Mouse (Mus musculus) MEL-GATA-1-ER (cell line): Measurements from ENCODE around the gene Rtn4rl1.

Experiments
- DNase-seq: peaks from one replicate; pipeline ENCODE4 v3.0.0-alpha.2; 2012; ENCODE audit warnings: low read depth; ENCODE audit errors: extremely low read depth

Rtn4rl1 gene

GRCm38 (mm10) chr11:75249588-75249987 lies 56.0 kb downstream of the Rtn4rl1 start:
- DNase-seq: no peak

- DNase-seq: no peak
Observed at GRCm38 (mm10) chr11:75251006-75251512, 57.5 kb downstream of the Rtn4rl1 start.

DNA sequence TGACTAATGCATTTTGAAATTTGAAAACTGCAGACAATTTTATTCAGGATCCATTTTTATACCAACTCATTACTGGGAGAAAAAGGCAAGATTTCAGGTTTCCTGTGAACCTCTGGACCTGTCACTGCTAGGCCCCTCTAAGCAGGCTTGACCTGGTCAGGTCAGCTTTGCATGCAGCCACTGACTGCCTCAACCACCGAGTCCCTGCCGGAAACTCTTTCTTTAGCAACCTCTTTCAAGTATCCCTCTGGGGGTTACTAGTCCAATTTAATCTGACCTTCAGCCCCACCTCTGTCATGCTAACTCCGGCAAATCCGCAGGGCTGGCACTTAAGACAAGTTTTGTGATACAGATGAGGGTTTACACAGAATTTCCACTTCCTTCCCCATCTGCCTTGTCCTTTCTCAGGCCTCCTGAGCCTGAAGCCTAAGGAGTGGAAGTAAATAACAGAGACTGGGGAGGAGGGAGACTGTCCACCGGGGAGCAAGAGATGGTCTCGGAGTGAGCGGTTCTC lies 58.0 kb downstream of the Rtn4rl1 start:
- no peak for DNase-seq

DNA sequence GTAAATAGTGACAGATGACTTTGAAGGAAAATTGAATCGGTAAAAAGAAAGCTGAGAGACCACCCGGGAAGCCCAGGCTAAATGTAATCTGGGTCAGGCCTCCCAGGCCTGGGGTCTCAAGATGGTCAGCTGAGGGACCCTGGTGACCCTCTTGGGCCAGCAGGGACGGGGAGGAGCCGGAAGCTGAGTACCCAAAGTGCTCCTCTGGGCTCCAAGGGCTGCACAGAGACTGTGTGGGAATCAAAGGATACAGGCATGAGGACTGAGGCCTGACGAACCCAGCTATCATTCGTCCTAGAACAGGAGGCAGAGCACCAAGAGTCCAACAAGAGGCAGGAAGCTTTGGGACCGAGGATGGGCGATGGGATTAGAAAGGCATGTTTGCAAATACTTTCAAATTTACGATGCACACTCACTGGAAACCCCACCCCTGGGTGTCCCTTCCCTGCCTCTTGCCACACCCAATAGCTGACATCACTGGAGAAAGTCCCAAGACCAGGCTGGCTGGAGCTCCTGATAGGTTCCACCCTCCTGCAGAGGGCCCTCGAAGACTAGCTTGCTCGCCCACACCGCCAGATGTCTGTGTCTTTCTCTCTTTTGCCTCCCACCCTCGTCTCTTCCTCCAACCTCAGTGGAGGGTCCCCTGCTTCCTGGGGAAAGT lies 60.8 kb downstream of the Rtn4rl1 start:
- peak; percentile 67 for DNase-seq

- no peak for DNase-seq
Observed at GRCm38 (mm10) chr11:75255330-75255729, 61.7 kb downstream of the Rtn4rl1 start.

DNA sequence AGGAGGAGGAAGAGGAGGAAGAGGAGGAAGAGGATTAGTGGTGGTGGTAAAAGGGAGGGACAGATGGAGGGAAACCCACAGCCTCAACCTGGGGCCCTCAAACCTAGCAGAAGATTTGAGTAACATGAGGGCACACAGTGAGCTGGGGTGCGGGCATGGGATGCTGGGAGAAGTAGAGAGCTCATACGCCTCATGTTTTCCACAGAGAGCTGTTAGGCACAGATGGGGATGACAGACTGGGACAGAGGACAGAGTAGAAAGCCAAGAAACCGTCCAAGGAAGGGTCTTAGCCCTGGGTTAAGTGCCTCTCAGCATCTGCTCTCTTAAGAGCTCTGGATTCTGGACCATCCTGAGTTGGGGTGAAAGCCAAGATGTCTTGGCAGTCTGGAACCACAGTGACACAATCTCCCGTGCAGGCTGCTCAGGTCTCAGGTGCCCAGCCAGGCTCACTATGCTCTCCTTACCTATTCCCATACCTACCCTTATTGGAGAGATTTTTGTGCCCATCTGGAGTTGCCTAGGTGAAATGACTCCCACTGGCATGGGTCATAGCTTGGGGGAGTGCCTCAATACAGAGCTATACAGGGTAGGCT lies 63.6 kb downstream of the Rtn4rl1 start:
- DNase-seq: no peak

GRCm38 (mm10) chr11:75259416-75259815 lies 65.8 kb downstream of the Rtn4rl1 start:
- DNase-seq: no peak

GRCm38 (mm10) chr11:75259996-75260561 lies 66.5 kb downstream of the Rtn4rl1 start:
- DNase-seq: no peak

DNA sequence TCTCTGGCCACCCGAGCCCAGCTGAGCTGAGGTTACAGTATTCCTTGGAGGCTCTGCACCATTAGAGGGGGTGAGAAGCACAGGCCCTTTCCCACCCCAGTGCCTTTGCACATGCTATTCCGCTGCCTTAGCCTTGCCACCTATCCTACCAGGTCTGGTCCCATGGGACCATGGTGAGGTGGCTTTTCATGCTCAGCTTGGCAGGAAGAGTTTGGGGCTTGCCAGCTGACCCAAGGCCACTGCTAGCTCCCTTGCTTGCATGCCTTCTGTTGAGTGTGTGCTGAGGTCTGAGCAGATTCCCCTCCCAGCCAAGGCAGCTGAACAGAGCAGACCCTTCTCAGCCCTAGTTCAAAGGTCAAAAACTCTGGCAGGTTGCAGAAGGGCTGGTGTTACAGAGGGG lies 67.4 kb downstream of the Rtn4rl1 start:
- no peak for DNase-seq

DNA sequence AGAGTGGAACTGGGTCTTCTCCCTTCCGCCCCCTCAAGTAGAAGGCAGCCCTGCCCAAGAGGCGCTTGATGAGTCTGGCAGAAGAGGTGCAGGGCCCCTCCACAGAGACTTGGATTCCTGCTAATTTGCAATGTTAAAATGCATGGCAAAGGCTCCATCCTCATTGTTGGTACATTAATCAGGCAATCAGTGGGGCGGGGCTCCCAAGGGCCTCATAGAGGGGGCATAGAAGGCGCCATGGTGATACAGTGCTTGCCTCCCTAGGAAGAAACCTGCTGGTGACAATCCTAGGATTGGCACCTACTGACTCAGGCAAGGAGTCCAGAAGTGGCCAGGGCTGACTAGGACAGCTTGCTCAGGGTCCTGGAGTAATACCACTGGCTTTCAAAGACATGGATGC lies 68.1 kb downstream of the Rtn4rl1 start:
- no peak for DNase-seq

DNA sequence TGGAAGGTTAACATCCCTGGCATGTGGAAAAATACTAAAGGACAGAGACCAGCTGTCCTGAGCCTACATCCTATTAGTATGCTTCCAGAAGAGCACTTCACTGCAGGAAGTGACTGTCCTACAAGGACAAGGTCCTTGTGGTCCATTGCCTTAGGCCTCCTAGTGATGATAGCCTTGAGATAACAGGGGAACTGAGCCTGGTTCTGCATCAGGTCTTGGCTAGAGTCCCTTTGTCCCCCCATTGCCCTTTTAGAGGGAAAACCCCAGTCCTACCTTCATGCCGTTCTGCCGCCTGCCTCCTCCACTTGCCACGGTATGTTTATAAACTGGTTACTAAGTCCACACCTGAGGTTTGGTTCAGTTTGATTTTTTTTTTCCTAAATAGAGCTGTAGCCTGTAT lies 68.6 kb downstream of the Rtn4rl1 start:
- no peak for DNase-seq

DNA sequence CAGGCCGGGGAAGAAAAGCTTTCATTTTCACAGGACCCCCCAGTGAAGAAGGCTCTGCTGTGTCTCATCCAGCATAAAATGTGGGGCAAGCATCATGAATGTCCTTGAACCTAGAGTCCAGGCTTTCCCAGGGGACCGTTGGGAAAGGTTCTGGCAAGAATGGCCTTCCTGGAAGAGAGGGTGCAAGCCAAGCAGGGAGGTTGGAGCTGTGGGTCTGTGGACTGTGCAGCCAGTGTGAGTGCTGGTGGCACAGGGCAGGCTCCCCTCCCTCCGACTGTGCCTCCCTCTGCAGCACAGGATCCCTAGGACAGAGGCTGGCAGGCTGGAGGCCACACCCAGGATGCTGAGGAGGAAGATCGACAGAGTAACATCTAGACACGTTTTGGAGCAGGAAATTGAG lies 69.2 kb downstream of the Rtn4rl1 start:
- no peak for DNase-seq

DNA sequence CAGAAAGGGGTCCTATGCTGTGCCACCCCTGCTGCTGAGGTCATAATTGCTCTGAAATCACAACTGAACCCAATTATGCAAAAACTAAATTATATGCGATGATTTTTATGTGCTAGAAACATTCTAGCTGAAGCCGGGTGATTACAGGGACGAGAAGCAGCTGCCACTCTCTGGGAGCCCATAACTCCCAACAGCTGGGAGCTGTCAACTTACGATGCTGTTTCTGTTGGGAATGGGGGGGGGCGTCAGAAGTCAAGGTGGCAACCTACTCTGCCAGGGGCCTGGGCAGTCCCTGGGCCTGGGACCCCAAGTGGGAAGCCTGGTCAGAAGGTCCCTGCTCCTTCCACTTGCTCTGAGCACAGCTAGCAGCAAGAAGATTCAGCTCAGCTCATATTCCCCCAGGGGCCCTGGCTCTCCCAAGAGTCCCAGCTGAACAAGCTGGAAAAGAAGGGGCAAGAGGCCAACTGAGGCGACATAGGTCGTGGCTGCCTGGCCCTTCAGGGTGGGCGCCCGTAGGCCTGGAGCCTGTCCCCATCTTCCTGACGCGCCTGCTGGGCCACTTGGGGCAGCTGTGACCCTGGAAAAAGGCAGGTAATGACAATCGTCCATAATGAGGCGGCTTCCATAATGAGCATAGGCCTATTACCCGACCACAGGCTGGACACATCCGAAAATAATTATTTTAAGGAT lies 69.8 kb downstream of the Rtn4rl1 start:
- DNase-seq: no peak

GRCm38 (mm10) chr11:75263964-75264312 lies 70.4 kb downstream of the Rtn4rl1 start:
- DNase-seq: no peak

- DNase-seq: no peak
Observed at GRCm38 (mm10) chr11:75264550-75264949, 71.0 kb downstream of the Rtn4rl1 start.

GRCm38 (mm10) chr11:75265545-75265944 lies 72.0 kb downstream of the Rtn4rl1 start:
- DNase-seq: no peak

- DNase-seq: no peak
Observed at GRCm38 (mm10) chr11:75267826-75268281, 74.3 kb downstream of the Rtn4rl1 start.

DNA sequence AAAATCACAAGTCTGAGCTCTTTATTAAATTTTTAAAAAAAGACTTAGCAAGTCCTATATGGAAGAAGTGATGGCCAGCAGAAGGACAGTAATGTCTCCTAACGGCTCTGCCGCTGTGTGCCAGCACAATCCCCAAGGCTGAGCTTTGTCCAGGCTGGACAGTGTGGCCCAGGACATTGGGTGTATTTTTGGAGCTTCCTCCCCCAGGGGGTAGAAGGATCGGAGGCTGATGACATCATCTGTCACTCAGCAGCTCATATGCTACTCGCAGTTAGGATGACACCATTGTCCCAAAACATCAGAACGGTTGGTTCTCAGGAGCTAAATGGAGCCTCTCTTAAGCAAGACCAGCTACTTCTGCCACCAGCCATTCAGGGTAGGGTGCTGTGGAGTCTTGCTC lies 74.9 kb downstream of the Rtn4rl1 start:
- DNase-seq: no peak

- no peak for DNase-seq
Observed at GRCm38 (mm10) chr11:75269213-75269612, 75.6 kb downstream of the Rtn4rl1 start.

DNA sequence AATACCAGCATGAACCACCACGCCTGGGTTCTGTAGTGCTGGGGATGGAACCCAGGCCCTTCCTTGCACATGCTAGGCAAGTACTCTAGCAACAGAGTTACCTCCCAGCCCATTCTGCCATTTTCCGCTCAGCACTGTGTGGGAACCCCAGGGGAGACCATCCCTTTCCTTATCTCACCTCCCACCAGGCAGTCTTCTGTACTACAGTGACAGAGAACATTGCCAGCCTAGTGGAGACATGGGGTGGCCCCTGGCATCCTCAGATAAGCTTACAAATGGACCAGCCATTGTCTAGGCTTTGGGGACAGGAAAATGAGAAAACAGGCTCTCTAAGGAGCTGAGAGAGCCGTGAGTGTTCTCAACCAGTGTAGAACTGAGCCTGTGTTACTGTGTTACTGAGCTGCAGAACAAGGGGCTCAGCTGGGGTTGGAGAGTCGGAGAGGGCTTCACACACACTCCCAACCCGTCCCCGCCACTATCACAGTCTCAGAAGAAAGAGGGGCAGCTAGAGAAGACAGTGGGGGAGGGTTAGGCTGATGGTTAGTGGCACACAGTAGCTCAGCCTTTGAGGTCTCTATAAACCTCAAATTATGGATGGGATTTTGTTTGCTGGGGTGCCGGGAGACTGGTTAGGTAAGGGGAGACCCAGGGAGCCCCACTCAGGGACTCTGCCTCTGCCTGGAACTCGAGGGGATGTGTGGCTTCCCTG lies 76.8 kb downstream of the Rtn4rl1 start:
- DNase-seq: peak; percentile 63

DNA sequence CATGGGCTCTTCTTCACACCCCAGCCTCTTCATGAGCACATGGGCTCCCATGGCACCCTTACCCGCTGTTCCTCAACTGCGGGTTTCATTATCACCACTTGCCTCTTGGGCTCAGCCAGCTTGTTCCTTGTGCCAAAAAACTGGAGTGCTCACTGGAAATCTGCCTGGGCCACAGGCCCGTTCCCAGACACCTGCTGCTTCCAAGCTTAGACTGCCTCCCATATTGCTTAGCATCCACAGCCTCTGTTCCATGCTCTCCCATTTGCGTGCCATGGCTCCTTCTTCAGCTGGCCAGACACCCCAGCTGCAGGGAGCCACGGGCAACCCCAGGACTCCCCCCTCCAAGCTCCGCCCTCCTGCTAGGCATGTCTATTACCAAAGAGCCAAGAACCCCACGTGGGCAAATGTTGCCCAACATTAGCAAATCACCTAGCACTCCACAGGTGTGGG lies 77.4 kb downstream of the Rtn4rl1 start:
- no peak for DNase-seq
